Mouse (Mus musculus) kidney, embryonic 14.5 days (tissue): ENCODE results near the gene Klf1. TPM values are rescaled to one million over a fixed set of nuclear protein-coding genes. Genes with fewer than 3 reads are reported as not detected.

ENCODE experiments used
- ATAC-seq: fragments of 200-750 bp; cut with Nextera tagmentation; 2 replicates; pipeline ENCODE4 v1.8.0; 2017; ENCODE audit warnings: moderate number of reproducible peaks, mild to moderate bottlenecking, moderate TSS enrichment, moderate library complexity; ENCODE audit not compliant: low FRiP score, low TSS enrichment
- H3K27ac ChIP-seq: fragments of 300-500 bp; sonication (generic); 2 replicates; pipeline ENCODE4 v1.5.1; 2014; ENCODE audit warnings: low read depth, mild to moderate bottlenecking, low read length, moderate library complexity, mixed read lengths
- H3K27me3 ChIP-seq: fragments of 300-500 bp; sonication (generic); 2 replicates; pipeline ENCODE4 v1.6.1; 2014; ENCODE audit warnings: mild to moderate bottlenecking, low read length; ENCODE audit not compliant: control insufficient read depth, insufficient read depth
- H3K36me3 ChIP-seq: fragments of 300-500 bp; sonication (generic); 2 replicates; pipeline ENCODE4 v1.6.1; 2014; ENCODE audit warnings: low read length, mixed read lengths; ENCODE audit not compliant: control insufficient read depth, insufficient read depth
- H3K4me1 ChIP-seq: fragments of 300-500 bp; sonication (generic); 2 replicates; pipeline ENCODE4 v1.6.1; 2014; ENCODE audit warnings: low read length, mixed read lengths; ENCODE audit not compliant: control insufficient read depth, insufficient read depth
- H3K4me2 ChIP-seq: fragments of 300-500 bp; sonication (generic); replicated peaks from 2 replicates; pipeline ENCODE4 v1.6.1; 2014; ENCODE audit warnings: low read depth, mild to moderate bottlenecking, low read length
- H3K4me3 ChIP-seq: fragments of 300-500 bp; sonication (generic); 2 replicates; pipeline ENCODE4 v1.5.1; 2014; ENCODE audit warnings: mild to moderate bottlenecking, low read length
- H3K9ac ChIP-seq: fragments of 300-500 bp; sonication (generic); 2 replicates; pipeline ENCODE4 v1.6.1; 2014; ENCODE audit warnings: low read depth, mild to moderate bottlenecking, low read length, moderate library complexity
- H3K9me3 ChIP-seq: fragments of 300-500 bp; sonication (generic); 2 replicates; pipeline ENCODE4 v1.6.1; 2016; ENCODE audit warnings: low read length; ENCODE audit not compliant: control insufficient read depth
- WGBS: fragments of 180-500 bp; shearing (Covaris S2); extraction: QIAGEN DNeasy Blood & Tissue Kit; methylation state at CpG from one replicate; pipeline ENCODE4 v1.1.7; 2014; 5-methylcytosine and 5-hydroxymethylcytosine counted together
- microRNA-seq: library from miRNA; unstranded; fragments of <30 nt; microRNA quantifications from one replicate; pipeline ENCODE4, GENCODE M21; 2016
- polyA plus RNA-seq: library from polyadenylated mRNA; unstranded; fragments of >200 nt; fragmentation: Nextera tagmentation; extraction: Ambion mirVana; gene quantifications from 2 replicates; pipeline ENCODE4 v1.2.1, GENCODE M21; 2014

Gene Klf1
- polyA plus RNA-seq, 1 experiment from 2014 or later, result 1.2 TPM

GRCm38 (mm10) chr8:84946528-84947240, 45.0 kb downstream of the Klf1 start, which contains the start of gene Rtbdn:
Gene Rtbdn, plus strand, starts transcription at chr8:84946991.
- Histone ChIP-seq H3K4me2 (peak within 1 kb of the TSS; percentile 67), H3K27ac (no peak within 1 kb of the TSS), H3K27me3 (peaks cover 74% of the 10 kb centered on the region), H3K4me3 (peak within 1 kb of the TSS; percentile 45), H3K4me1 (peaks cover 7% of the 10 kb centered on the region; the same call in 1 of the 2 replicates), H3K36me3 (no peaks in the 10 kb centered on the region), H3K9ac (0 out of 2 replicates have a peak within 1 kb of the TSS, but pooled peaks have one; percentile 34), H3K9me3 (no peaks in the 10 kb centered on the region)
- 0 out of 2 replicates have a peak, but pooled peaks have one; percentile 38 for ATAC-seq
- 9% methylated on average over 17 of the region's 17 CpGs for WGBS

DNA sequence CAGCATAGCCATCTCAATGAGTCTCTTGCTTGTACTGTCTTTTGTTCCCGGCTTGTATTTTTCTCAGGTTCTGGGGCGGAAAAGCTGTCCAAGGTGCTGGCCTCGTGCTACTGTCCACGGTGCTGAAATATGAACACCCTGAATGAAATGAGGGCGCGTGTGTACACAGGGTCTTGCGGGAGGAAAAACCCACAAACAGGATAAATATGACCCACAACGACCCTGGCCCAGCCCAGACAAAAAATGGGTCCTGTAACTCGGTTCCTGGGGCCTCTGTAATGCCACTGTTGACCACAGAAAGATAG, 45.5 kb downstream of the Klf1 start:
- 16% methylated on average over 9 of the region's 9 CpGs for WGBS
- H3K4me2 ChIP-seq, result no peak overlapping the region
- H3K36me3 ChIP-seq, result no peaks in the 10 kb centered on the region
- H3K27ac ChIP-seq, result no peak overlapping the region
- no peak overlapping the region for H3K4me3 ChIP-seq
- no peak overlapping the region for H3K9ac ChIP-seq
- ATAC-seq, result no peak
- H3K4me1 ChIP-seq, result peaks cover 7% of the 10 kb centered on the region; the same call in 1 of the 2 replicates
- peaks cover 79% of the 10 kb centered on the region for H3K27me3 ChIP-seq
- no peaks in the 10 kb centered on the region for H3K9me3 ChIP-seq

DNA sequence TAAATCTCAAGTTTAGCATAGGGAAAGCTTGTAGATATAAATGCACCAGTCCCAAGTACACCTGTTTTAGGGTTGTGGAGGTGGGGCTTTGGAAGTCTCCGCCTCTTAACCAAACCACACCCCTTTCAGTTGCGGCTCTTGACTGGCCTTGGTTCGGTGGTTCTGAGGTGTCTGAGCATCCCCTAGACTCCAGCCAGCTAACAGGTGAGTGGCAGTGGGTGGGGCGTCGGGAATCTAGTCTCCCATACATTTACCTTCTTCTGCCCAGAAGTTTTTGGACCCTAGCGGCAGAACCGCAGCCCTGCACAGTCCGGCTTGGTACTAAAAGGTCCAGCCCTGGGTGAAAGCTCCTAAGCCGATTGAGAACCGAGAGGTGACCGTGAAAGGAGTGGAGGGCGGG, 48.0 kb downstream of the Klf1 start:
- WGBS, result 20% methylated on average over 12 of the region's 12 CpGs
- Histone ChIP-seq H3K9me3 (no peaks in the 10 kb centered on the region), H3K27ac (no peak overlapping the region), H3K9ac (no peak overlapping the region), H3K4me3 (no peak overlapping the region), H3K4me1 (peaks cover 7% of the 10 kb centered on the region; the same call in 1 of the 2 replicates), H3K27me3 (peaks cover 68% of the 10 kb centered on the region), H3K4me2 (no peak overlapping the region), H3K36me3 (no peaks in the 10 kb centered on the region)
- no peak for ATAC-seq

DNA sequence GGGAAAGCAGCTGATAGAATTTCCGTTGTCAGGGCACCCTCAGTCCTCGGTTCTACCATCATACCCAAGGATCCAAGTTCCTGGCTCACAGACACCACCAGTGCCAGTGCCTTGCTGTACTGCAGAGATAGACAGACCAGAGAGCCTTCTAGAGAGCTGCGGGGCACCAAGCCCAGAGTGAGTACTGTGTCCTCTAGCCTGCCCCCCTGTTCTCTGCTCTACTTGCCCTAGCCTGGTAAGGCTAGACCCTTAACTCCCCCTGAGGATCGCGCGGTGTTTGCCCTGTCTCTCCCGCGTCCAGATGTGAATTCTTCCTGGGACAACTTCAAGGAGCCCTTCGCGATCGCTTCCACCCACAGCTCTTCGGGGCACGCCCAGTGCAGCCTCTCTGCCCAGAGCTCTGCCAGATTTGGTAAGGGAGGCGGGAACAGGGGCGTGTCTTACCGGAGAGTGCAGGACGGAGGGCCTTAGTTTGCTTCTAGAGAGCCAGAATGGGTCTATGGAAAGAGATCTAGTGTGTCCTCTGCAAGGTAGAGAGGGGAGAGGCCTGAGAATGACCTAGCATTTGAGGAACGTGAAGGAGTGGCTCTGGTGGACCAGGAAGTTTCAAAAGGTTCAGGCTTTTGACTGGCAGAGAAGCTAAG, 51.0 kb downstream of the Klf1 start:
- H3K36me3 ChIP-seq, result peaks cover 3% of the 10 kb centered on the region; the same call in 1 of the 2 replicates
- H3K9ac ChIP-seq, result no peak overlapping the region
- no peaks in the 10 kb centered on the region for H3K9me3 ChIP-seq
- H3K4me1 ChIP-seq, result no peaks in the 10 kb centered on the region
- H3K4me3 ChIP-seq, result no peak overlapping the region
- H3K27me3 ChIP-seq, result peaks cover 41% of the 10 kb centered on the region
- ATAC-seq, result no peak
- H3K4me2 ChIP-seq, result no peak overlapping the region
- no peak overlapping the region for H3K27ac ChIP-seq
- 8% methylated on average over 18 of the region's 18 CpGs for WGBS

Small RNAs within 50 kb of the gene (microRNA-seq; reads per million reads assigned to microRNA genes)
- gene Gm24197, result not detected
- 4.4 reads per million, percentile 18 among the genes with 10 or more reads in this experiment for gene Mir7069

Other genes with a start within 250 kb of the Klf1 start
- gene Ier2, start 239.1 kb upstream of the Klf1 start, polyA plus RNA-seq, result 81.9 and 88.9 TPM in 2 replicates
- gene Trmt1, start 215.6 kb upstream of the Klf1 start, polyA plus RNA-seq, result 65.4 and 82.3 TPM in 2 replicates
- gene Nacc1, start 214.1 kb upstream of the Klf1 start, polyA plus RNA-seq, result 28.1 and 33.1 TPM in 2 replicates
- gene Lyl1, start 200.5 kb upstream of the Klf1 start, polyA plus RNA-seq, result 6.3 and 8.9 TPM in 2 replicates
- 1.7 and 2.8 TPM in 2 replicates for gene G430095P16Rik, start 178.9 kb upstream of the Klf1 start, polyA plus RNA-seq
- 9.4 and 10.9 TPM in 2 replicates for gene Nfix, start 101.6 kb upstream of the Klf1 start, polyA plus RNA-seq
- gene Dand5, start 79.1 kb upstream of the Klf1 start, polyA plus RNA-seq, result 5.9 and 6.0 TPM in 2 replicates
- 49.2 and 54.2 TPM in 2 replicates for gene Gadd45gip1, start 70.4 kb upstream of the Klf1 start, polyA plus RNA-seq
- 124 and 125 TPM in 2 replicates for gene Rad23a, start 61.3 kb upstream of the Klf1 start, polyA plus RNA-seq
- 758 and 944 TPM in 2 replicates for gene Calr, start 55.0 kb upstream of the Klf1 start, polyA plus RNA-seq
- gene Farsa, start 44.9 kb upstream of the Klf1 start, polyA plus RNA-seq, result 90.4 and 105 TPM in 2 replicates
- 73.0 and 98.4 TPM in 2 replicates for gene Syce2, start 29.8 kb upstream of the Klf1 start, polyA plus RNA-seq
- 28.6 and 43.3 TPM in 2 replicates for gene Gcdh, start 8.0 kb upstream of the Klf1 start, polyA plus RNA-seq
- 10.8 and 12.1 TPM in 2 replicates for gene Dnase2a, start 6.6 kb downstream of the Klf1 start, polyA plus RNA-seq
- 0.21 and 0.35 TPM in 2 replicates for gene Mast1, start 35.4 kb downstream of the Klf1 start, polyA plus RNA-seq
- 0.16 TPM in 1 of 2 replicates, not detected in the other for gene Rtbdn, start 45.1 kb downstream of the Klf1 start, polyA plus RNA-seq
- gene Gm49661, start 67.5 kb downstream of the Klf1 start, polyA plus RNA-seq, result not detected in 2 replicates
- gene Prdx2, start 67.7 kb downstream of the Klf1 start, polyA plus RNA-seq, result 965 and 1,048 TPM in 2 replicates
- gene Rnaseh2a, start 67.8 kb downstream of the Klf1 start, polyA plus RNA-seq, result 143 and 154 TPM in 2 replicates
- 7.3 and 10.0 TPM in 2 replicates for gene Junb, start 76.8 kb downstream of the Klf1 start, polyA plus RNA-seq
- 14.6 and 18.7 TPM in 2 replicates for gene Hook2, start 88.7 kb downstream of the Klf1 start, polyA plus RNA-seq
- gene Best2, start 112.6 kb downstream of the Klf1 start, polyA plus RNA-seq, result not detected in 2 replicates
- gene Asna1, start 123.4 kb downstream of the Klf1 start, polyA plus RNA-seq, result 109 and 180 TPM in 2 replicates
- 163 and 211 TPM in 2 replicates for gene Trir, start 124.9 kb downstream of the Klf1 start, polyA plus RNA-seq
- 15.6 and 19.7 TPM in 2 replicates for gene Tnpo2, start 135.0 kb downstream of the Klf1 start, polyA plus RNA-seq
- gene Fbxw9, start 158.1 kb downstream of the Klf1 start, polyA plus RNA-seq, result 24.4 and 29.6 TPM in 2 replicates
- 1.1 TPM in 1 of 2 replicates, not detected in the other for gene Gm5741, start 166.1 kb downstream of the Klf1 start, polyA plus RNA-seq
- gene Dhps, start 169.8 kb downstream of the Klf1 start, polyA plus RNA-seq, result 74.4 and 85.8 TPM in 2 replicates
- 161 and 174 TPM in 2 replicates for gene Wdr83os, start 178.8 kb downstream of the Klf1 start, polyA plus RNA-seq
- 43.4 and 44.9 TPM in 2 replicates for gene Wdr83, start 179.4 kb downstream of the Klf1 start, polyA plus RNA-seq
- 23.3 and 33.9 TPM in 2 replicates for gene Man2b1, start 181.3 kb downstream of the Klf1 start, polyA plus RNA-seq
- 1.3 and 1.6 TPM in 2 replicates for gene Zfp791, start 221.2 kb downstream of the Klf1 start, polyA plus RNA-seq
- gene Cks1brt, start 250.0 kb downstream of the Klf1 start, polyA plus RNA-seq, result not detected in 2 replicates